Mouse (Mus musculus) bone marrow, adult 2 months (tissue): ENCODE results near the gene Cbfa2t2. TPM values are rescaled to one million over a fixed set of nuclear protein-coding genes. Genes with fewer than 3 reads are reported as not detected.
A peak's percentile ranks its signal among the peaks of the same experiment; 100 is the strongest.

Source experiments
- H3K27ac ChIP-seq: fragments of 200-500 bp; 2 replicates; pipeline ENCODE4 v1.5.1; 2012; ENCODE audit warnings: low read depth, mild to moderate bottlenecking, control low read depth, inconsistent platforms, low read length; ENCODE audit not compliant: control insufficient read depth, poor library complexity, insufficient read depth
- H3K4me1 ChIP-seq: fragments of 200-500 bp; 2 replicates; pipeline ENCODE4 v1.6.1; 2011; ENCODE audit warnings: low read length; ENCODE audit not compliant: control insufficient read depth, insufficient read depth
- H3K4me3 ChIP-seq: fragments of 200-500 bp; replicated peaks from 2 replicates; pipeline ENCODE3; 2011; ENCODE audit warnings: mild to moderate bottlenecking, low read depth, low read length, control low read depth; ENCODE audit not compliant: control insufficient read depth
- CTCF ChIP-seq: fragments of 200-500 bp; IDR thresholded peaks from 2 replicates; pipeline ENCODE4 v1.5.1; 2011; ENCODE audit warnings: low read length, control low read depth; ENCODE audit not compliant: control insufficient read depth, insufficient read depth
- POLR2A ChIP-seq: fragments of 200-500 bp; IDR thresholded peaks from 2 replicates; pipeline ENCODE4 v1.6.1; 2011; ENCODE audit warnings: low read depth, mild to moderate bottlenecking, control low read depth, low read length, borderline replicate concordance; ENCODE audit not compliant: control insufficient read depth
- WGBS: fragments of 180-500 bp; shearing (Covaris S2); methylation state at CpG from one replicate; pipeline ENCODE4 v1.1.7; 2018; 5-methylcytosine and 5-hydroxymethylcytosine counted together
- polyA plus RNA-seq: library from polyadenylated mRNA; stranded (reverse); fragments of >200 nt; gene quantifications from 2 replicates; pipeline ENCODE4 v1.2.4, GENCODE M21; 2011; ENCODE audit warnings: low replicate concordance; ENCODE audit not compliant: missing spikeins, insufficient read depth, insufficient read length

Cbfa2t2 gene
- polyA plus RNA-seq, 1 experiment, result 16.4 TPM

DNA sequence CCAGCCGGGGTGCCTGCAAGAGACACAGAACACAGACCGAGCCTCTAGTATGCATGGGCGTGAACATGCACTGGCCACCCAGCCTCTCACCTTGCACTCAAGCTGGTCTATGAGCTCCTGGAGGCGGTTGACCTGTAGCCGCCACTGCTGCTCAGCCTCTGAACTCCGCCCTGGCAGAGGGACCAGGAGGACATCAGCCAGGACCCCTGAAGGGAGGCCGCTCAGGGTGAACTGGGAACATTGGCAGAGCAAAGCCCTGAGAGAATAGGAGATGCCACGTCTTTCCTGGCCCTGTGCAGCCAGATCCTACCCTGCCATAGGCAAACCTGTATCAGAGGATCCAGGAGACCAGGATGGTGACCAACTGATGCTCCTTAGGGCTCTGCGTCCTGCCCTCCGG is 110.4 kb downstream of the Cbfa2t2 start, which contains the start of gene 1700003F12Rik:
1700003F12Rik (plus strand) TSS at position 375 of the 400 bp plus-strand sequence.
- 86% methylated on average over 10 of the region's 10 CpGs for WGBS
- H3K4me1 ChIP-seq, result no peaks in the 10 kb centered on the region
- TF ChIP-seq CTCF (no peak), POLR2A (no peak)
- no peak within 1 kb of the TSS for H3K4me3 ChIP-seq
- no peak within 1 kb of the TSS for H3K27ac ChIP-seq

DNA sequence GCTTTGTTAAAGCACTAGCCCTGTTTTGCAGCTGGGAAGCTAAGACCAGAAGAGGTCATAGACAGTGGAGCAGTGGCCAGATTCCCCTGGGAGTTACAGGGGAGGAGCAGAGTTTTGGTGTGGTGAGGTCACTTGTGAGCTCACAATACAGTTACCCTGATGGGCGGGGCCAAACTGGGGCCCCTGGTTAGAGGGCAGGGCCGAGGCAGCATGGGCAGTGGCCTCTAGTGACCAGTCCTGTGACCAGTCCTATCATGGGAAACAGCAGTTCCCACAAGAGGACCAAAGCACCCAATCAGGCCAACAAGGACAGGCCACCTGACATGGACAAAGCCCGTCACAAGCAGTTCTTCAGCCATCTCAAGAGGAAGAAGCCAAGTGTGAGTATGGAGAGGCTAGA is 112.4 kb downstream of the Cbfa2t2 start:
- TF ChIP-seq CTCF (no peak), POLR2A (no peak)
- WGBS, result 59% methylated on average over 3 of the region's 3 CpGs
- Histone ChIP-seq H3K4me3 (no peak overlapping the region), H3K4me1 (peaks cover 2% of the 10 kb centered on the region; the same call in 1 of the 2 replicates), H3K27ac (no peak overlapping the region)

DNA sequence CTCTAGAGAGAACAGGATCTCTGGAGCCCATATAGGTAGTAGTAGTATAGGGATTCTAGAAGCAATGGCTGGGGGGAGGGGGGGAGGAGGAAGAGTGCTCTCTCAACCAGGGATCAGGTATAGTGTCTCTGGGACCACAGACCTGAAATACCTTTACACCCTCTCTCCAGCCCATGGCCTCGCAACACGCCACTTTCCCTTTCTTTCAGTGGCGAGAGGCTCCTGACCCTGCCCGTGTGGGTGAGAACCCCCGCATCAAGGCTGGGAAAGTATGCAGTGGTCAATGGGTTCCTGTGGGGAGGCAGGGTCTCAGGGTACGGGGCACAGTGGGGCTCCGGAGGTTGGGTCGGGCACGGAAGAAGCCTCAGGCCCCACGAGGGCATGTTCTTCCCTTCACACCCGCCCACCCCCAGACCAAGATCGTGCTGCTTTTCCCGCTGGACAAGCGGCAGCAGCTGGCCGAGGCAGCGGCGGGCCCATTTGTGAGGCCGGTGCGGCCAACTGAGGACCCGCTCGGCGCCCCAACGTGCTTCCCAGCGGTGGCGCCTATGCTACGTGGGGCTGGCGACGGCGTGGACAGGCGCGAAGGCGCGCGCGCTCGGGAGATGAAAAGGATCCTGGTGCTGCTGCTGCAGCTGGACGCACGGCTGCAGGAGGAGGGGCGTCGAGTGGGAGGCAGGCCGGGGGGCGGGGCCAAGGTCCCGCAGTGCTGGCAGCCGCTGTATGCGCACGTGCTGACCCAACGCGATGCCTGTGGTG is 113.0 kb downstream of the Cbfa2t2 start:
- no peak overlapping the region for H3K4me3 ChIP-seq
- no peak overlapping the region for H3K27ac ChIP-seq
- TF ChIP-seq CTCF (no peak), POLR2A (no peak)
- 8% methylated on average over 48 of the region's 48 CpGs for WGBS
- peaks cover 2% of the 10 kb centered on the region; the same call in 1 of the 2 replicates for H3K4me1 ChIP-seq

DNA sequence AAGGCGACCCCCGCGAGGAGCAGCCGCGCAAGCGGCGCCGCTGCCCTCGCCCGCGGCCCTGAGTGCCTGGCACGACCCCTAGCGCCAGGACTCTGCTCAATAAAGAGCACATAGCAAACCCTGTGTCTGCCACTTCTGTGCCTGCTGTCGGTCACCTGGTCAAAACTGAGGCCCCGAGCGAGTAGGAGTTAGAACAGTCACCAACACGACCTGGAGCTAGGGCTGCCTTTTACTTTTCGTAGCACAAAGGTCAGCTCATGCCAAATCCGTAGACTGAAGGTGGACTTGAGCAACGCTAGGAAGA is 113.6 kb downstream of the Cbfa2t2 start:
- TF ChIP-seq POLR2A, result no peak
- no peak for TF ChIP-seq CTCF
- H3K27ac ChIP-seq, result no peak overlapping the region
- 16% methylated on average over 20 of the region's 20 CpGs for WGBS
- H3K4me3 ChIP-seq, result no peak overlapping the region
- peaks cover 2% of the 10 kb centered on the region; the same call in 1 of the 2 replicates for H3K4me1 ChIP-seq

DNA sequence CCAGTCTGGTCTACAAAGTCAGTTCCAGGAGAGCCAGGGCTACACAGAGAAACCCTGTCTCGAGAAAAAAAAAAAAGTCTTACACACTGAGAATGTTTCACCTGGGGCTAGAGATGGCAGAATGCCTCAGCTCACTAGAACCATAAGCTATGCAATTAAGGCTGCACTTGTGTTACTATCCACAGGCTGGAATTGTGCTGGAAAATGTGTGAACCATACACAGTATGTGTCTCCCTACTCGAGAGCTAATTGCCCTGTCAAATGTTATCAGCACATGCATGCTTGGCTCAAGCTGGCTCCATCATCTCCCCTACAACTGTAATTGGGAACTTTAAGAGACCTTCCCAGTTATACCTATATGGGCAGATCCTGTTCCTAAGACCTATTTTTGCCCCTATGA is 114.7 kb downstream of the Cbfa2t2 start:
- H3K4me3 ChIP-seq, result no peak overlapping the region
- peaks cover 2% of the 10 kb centered on the region; the same call in 1 of the 2 replicates for H3K4me1 ChIP-seq
- TF ChIP-seq CTCF, result no peak
- no peak for TF ChIP-seq POLR2A
- 69% methylated on average over 2 of the region's 2 CpGs for WGBS
- no peak overlapping the region for H3K27ac ChIP-seq

DNA sequence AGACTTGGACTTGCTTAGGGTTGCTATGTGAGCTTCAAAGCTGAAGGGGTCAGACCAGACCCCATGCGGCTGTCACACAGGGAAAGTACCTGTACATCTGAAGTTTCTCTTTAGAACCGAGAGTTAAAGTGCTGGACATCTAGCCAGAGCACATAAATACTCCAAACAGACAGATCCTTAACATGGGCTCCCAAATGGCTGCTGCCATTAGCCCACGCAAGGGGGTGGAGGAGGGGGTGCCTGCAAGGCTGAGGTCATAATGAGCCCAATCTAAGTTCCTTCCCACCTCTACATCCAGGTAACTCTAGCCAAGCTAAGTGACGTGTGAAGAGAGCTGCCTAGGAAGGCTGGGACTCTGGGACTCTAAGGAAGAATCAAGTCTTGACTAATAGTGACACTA is 115.2 kb downstream of the Cbfa2t2 start, which contains the start of gene Actl10:
Actl10 (plus strand) TSS at position 301 of the 400 bp plus-strand sequence.
- TF ChIP-seq CTCF, result no peak
- H3K4me1 ChIP-seq, result peaks cover 2% of the 10 kb centered on the region; the same call in 1 of the 2 replicates
- no peak within 1 kb of the TSS; the same call in 1 of the 2 replicates for H3K27ac ChIP-seq
- H3K4me3 ChIP-seq, result peak within 1 kb of the TSS; percentile 41
- 76% methylated on average over 4 of the region's 4 CpGs for WGBS

DNA sequence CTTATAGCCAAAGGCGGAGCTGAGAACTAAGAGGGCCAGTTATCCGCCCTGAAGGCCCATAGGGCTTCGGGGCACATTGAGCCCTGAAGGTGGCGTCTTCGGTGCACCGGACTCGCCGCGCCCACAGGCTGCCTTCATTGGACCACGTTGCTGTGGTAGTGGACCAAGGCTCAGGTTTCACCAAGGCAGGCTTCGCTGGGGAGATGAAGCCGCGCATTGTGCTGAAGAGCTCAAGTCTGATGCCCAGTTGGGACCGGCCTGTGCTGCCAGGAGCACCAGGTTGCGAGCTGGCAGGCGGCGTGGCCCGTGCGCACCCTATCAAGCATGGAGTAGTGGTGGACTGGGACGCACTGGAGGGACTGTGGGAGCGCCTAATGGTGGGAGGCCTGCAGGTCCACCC is 115.6 kb downstream of the Cbfa2t2 start:
- Histone ChIP-seq H3K27ac (no peak overlapping the region; the same call in 1 of the 2 replicates), H3K4me1 (peaks cover 2% of the 10 kb centered on the region; the same call in 1 of the 2 replicates), H3K4me3 (no peak overlapping the region)
- WGBS, result 55% methylated on average over 21 of the region's 21 CpGs
- TF ChIP-seq CTCF (no peak), POLR2A (no peak)

DNA sequence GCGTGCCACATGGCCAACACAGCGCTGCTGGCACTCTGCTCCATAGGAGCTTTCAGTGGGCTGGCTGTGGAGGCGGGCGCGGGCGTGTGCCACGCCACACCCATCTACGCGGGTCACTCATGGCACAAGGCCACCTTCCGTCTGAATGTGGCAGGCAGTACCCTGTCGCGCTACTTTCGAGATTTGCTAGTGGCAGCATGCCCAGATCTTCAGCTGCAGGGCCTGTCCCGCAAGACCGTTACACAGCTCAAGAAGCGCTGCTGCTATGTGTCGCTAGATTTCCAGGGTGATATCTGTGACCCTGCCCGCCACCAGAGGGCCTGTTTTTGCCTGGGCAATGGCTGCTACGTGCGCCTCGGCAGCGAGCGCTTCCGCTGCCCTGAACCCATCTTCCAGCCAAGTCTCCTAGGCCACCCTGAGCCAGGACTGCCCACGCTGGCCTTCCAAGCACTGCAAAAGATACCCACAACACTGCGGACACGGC is 116.2 kb downstream of the Cbfa2t2 start:
- peak overlapping the region; percentile 41 for H3K4me3 ChIP-seq
- WGBS, result 18% methylated on average over 27 of the region's 27 CpGs
- H3K4me1 ChIP-seq, result peaks cover 2% of the 10 kb centered on the region; the same call in 1 of the 2 replicates
- H3K27ac ChIP-seq, result no peak overlapping the region; the same call in 1 of the 2 replicates
- TF ChIP-seq POLR2A (peak; percentile 32; the same call in 1 of the 2 replicates), CTCF (peak; percentile 78)
